Mouse (Mus musculus) left cerebral cortex, adult 8-10 months (tissue): ENCODE measurements at regions not wholly inside any gene's neighbourhood (a gene's known extent, or its start where the extent isn't known, plus 50 kb on each side); places are given as distances from the start of the nearest gene placed in this dataset.

Experiments
- DNase-seq, 2 experiments: peaks; one replicate each; pipeline ENCODE4 v3.0.0; 2022; ENCODE audit warnings: low spot score in 2 of 2

GRCm38 (mm10) chr6:16999451-17000139 is 65.4 kb upstream of the Tes start:
- DNase-seq, result no peak

GRCm38 (mm10) chr6:16995495-16995936 is 69.4 kb upstream of the Tes start:
- no peak for DNase-seq

- no peak for DNase-seq
Observed at GRCm38 (mm10) chr6:16994711-16995110, 70.2 kb upstream of the Tes start.

GRCm38 (mm10) chr6:16991996-16992591 is 72.9 kb upstream of the Tes start:
- DNase-seq, result no peak

GRCm38 (mm10) chr6:16978206-16978505 is 79.9 kb upstream of the Tfec start:
- no peak for DNase-seq

- no peak for DNase-seq
Observed at GRCm38 (mm10) chr6:16977392-16978205, 79.4 kb upstream of the Tfec start.

GRCm38 (mm10) chr6:16965658-16966057 is 67.4 kb upstream of the Tfec start:
- no peak for DNase-seq

GRCm38 (mm10) chr6:16964362-16964761 is 66.1 kb upstream of the Tfec start:
- DNase-seq, result no peak

- no peak for DNase-seq
Observed at GRCm38 (mm10) chr6:16963958-16964357, 65.7 kb upstream of the Tfec start.

- DNase-seq, result no peak
Observed at GRCm38 (mm10) chr6:16958102-16958501, 59.9 kb upstream of the Tfec start.

- peak in 1 of 2 experiments; percentile 26 for DNase-seq
Observed at GRCm38 (mm10) chr6:16956771-16957435, 58.7 kb upstream of the Tfec start.
